Mouse (Mus musculus) ES-Bruce4 (cell line): ENCODE measurements at regions not wholly inside any gene's neighbourhood (a gene's known extent, or its start where the extent isn't known, plus 50 kb on each side); places are given as distances from the start of the nearest gene placed in this dataset.

Source experiments
- H3K27ac ChIP-seq: 2 replicates; pipeline ENCODE4 v1.5.1; 2012; ENCODE audit warnings: low read length, inconsistent platforms; ENCODE audit not compliant: insufficient read depth
- H3K27me3 ChIP-seq: 2 replicates; pipeline ENCODE4 v1.6.1; 2012; ENCODE audit warnings: mild to moderate bottlenecking, low read length, inconsistent platforms; ENCODE audit not compliant: control insufficient read depth, poor library complexity, insufficient read depth, severe bottlenecking
- H3K36me3 ChIP-seq: 2 replicates; pipeline ENCODE4 v1.6.1; 2012; ENCODE audit warnings: inconsistent platforms, mild to moderate bottlenecking, low read length, moderate library complexity; ENCODE audit not compliant: control insufficient read depth, poor library complexity, insufficient read depth, severe bottlenecking
- H3K4me1 ChIP-seq: one replicate; pipeline ENCODE4 v1.8.1; 2011; ENCODE audit warnings: low read length; ENCODE audit not compliant: control insufficient read depth, insufficient read depth
- H3K4me3 ChIP-seq: 2 replicates; pipeline ENCODE4 v1.5.1; 2011; ENCODE audit warnings: low read depth, mild to moderate bottlenecking, low read length
- H3K9ac ChIP-seq: 2 replicates; pipeline ENCODE4 v1.6.1; 2012; ENCODE audit warnings: low read depth, mild to moderate bottlenecking, inconsistent platforms; ENCODE audit not compliant: poor library complexity, severe bottlenecking
- H3K9me3 ChIP-seq: replicated peaks from 2 replicates; pipeline ENCODE4 v1.6.1; 2012; ENCODE audit warnings: mild to moderate bottlenecking, low read length, inconsistent platforms; ENCODE audit not compliant: control insufficient read depth, poor library complexity, insufficient read depth, severe bottlenecking
- CTCF ChIP-seq: IDR thresholded peaks from one replicate; pipeline ENCODE4 v1.8.1; 2011; ENCODE audit warnings: low read depth, low read length
- EP300 ChIP-seq: IDR thresholded peaks from 2 replicates; pipeline ENCODE4 v1.6.1; 2011; ENCODE audit warnings: low read depth, low read length; ENCODE audit not compliant: insufficient read depth
- POLR2A ChIP-seq: IDR thresholded peaks from one replicate; pipeline ENCODE4 v1.8.1; 2011; ENCODE audit warnings: low read length; ENCODE audit not compliant: insufficient read depth

GRCm38 (mm10) chr10:21482659-21483058, 105.6 kb downstream of the Aldh8a1 start:
- H3K36me3 ChIP-seq: no peaks in the 10 kb centered on the region
- H3K9me3 ChIP-seq: no peaks in the 10 kb centered on the region
- TF ChIP-seq EP300: no peak
- TF ChIP-seq CTCF: no peak
- TF ChIP-seq POLR2A: no peak
- no peak overlapping the region for H3K4me3 ChIP-seq
- no peak overlapping the region for H3K27ac ChIP-seq
- H3K9ac ChIP-seq: no peak overlapping the region
- H3K4me1 ChIP-seq: no peaks in the 10 kb centered on the region
- H3K27me3 ChIP-seq: no peaks in the 10 kb centered on the region

- H3K27ac ChIP-seq: no peak overlapping the region
- H3K4me3 ChIP-seq: no peak overlapping the region
- no peak for TF ChIP-seq EP300
- no peak for TF ChIP-seq POLR2A
- TF ChIP-seq CTCF: no peak
- H3K36me3 ChIP-seq: no peaks in the 10 kb centered on the region
- H3K27me3 ChIP-seq: no peaks in the 10 kb centered on the region
- H3K9ac ChIP-seq: no peak overlapping the region
- no peaks in the 10 kb centered on the region for H3K9me3 ChIP-seq
- H3K4me1 ChIP-seq: no peaks in the 10 kb centered on the region
Measured at GRCm38 (mm10) chr10:21483373-21483772, 106.3 kb downstream of the Aldh8a1 start.

- H3K27me3 ChIP-seq: no peaks in the 10 kb centered on the region
- TF ChIP-seq POLR2A: no peak
- TF ChIP-seq EP300: no peak
- no peak for TF ChIP-seq CTCF
- no peaks in the 10 kb centered on the region for H3K36me3 ChIP-seq
- H3K27ac ChIP-seq: no peak overlapping the region
- H3K9me3 ChIP-seq: no peaks in the 10 kb centered on the region
- no peaks in the 10 kb centered on the region for H3K4me1 ChIP-seq
- H3K9ac ChIP-seq: no peak overlapping the region
- H3K4me3 ChIP-seq: no peak overlapping the region
Measured at GRCm38 (mm10) chr10:21488374-21488930, 104.5 kb upstream of the 1700020N01Rik start.

GRCm38 (mm10) chr10:21490910-21491309, 102.0 kb upstream of the 1700020N01Rik start:
- no peak for TF ChIP-seq CTCF
- no peak for TF ChIP-seq POLR2A
- TF ChIP-seq EP300: no peak
- Histone ChIP-seq H3K27ac (no peak overlapping the region), H3K4me1 (no peaks in the 10 kb centered on the region), H3K36me3 (no peaks in the 10 kb centered on the region), H3K9ac (no peak overlapping the region), H3K9me3 (no peaks in the 10 kb centered on the region), H3K4me3 (no peak overlapping the region), H3K27me3 (no peaks in the 10 kb centered on the region)

GRCm38 (mm10) chr10:21492254-21492894, 100.6 kb upstream of the 1700020N01Rik start:
- no peaks in the 10 kb centered on the region for H3K27me3 ChIP-seq
- no peak overlapping the region for H3K27ac ChIP-seq
- H3K9me3 ChIP-seq: no peaks in the 10 kb centered on the region
- H3K4me1 ChIP-seq: no peaks in the 10 kb centered on the region
- no peak for TF ChIP-seq EP300
- TF ChIP-seq POLR2A: no peak
- no peak for TF ChIP-seq CTCF
- H3K9ac ChIP-seq: no peak overlapping the region
- H3K36me3 ChIP-seq: no peaks in the 10 kb centered on the region
- H3K4me3 ChIP-seq: no peak overlapping the region

GRCm38 (mm10) chr10:21494536-21494935, 98.4 kb upstream of the 1700020N01Rik start:
- Histone ChIP-seq H3K27ac (no peak overlapping the region), H3K27me3 (no peaks in the 10 kb centered on the region), H3K9ac (no peak overlapping the region), H3K4me1 (no peaks in the 10 kb centered on the region), H3K36me3 (no peaks in the 10 kb centered on the region), H3K4me3 (no peak overlapping the region), H3K9me3 (no peaks in the 10 kb centered on the region)
- no peak for TF ChIP-seq CTCF
- no peak for TF ChIP-seq EP300
- no peak for TF ChIP-seq POLR2A
